Mouse (Mus musculus) frontal cortex, postnatal 10 days (tissue): Measurements from ENCODE around the gene Rbp3.

Experiments used
- DNase-seq, 2 experiments: peaks; one replicate each; pipeline ENCODE4 v3.0.0; 2022; ENCODE audit warnings: low spot score in 2 of 2, mixed read lengths in 1 of 2

Rbp3 gene

DNA sequence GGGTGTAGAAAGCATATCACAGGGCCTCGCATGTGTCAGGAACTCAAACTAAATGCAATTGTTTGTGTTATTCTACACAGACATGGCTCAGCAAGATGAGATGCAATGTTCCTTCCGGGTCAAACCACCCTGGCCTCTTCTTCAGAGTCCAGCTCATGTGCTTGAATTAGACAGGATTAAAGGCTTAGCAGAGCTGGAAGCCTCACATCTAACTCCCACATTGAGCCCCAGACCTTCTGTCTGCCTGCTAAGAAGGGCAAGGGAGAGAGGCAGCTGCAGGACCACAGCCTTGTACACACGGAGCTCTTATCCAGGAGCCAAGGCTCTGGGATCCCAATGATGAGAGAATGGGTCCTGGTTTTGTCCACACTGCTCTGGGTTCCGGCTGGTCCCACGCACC is at the start of gene Rbp3:
Gene Rbp3, plus strand, starts transcription at position 243 of the 400 bp plus-strand sequence.
- DNase-seq, result no peak

DNA sequence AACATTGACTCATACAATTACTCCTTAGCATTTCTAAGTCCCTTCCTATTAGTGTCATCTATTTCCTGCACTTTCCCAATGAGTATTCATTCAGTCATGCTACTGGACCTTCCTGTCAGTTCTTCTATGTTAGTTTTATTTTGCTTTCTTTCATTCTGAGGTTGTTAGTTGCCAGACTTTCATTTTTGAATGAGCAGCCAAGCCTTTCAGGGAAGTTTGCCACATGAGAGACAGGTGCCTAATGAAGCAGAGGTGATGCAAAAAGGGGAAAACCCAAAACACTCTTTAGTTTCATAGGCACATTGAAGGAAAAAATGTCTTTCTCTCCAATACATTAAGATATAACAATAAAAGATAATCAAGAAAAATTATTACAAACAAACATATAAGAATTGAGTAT is 49.0 kb upstream of the Rbp3 start:
- no peak for DNase-seq

DNA sequence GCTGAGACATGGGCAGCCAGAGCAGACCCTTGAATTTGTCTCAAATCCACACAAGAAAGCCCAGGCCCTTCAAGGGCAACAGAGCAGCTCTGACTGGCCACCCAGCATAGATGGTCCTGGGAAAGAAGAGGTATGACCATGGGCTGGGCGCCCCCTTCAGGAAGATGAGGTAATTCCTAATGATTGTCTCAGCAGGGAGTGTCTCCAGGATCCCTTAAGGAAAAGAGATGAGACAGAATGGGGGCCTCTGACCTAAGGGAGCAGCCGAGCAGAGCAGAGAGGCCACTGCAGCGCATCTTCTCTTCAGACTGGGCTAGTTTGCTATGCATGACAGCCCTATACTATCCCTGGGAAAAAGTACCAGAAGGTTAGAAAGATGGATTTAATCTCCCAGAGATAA is 40.1 kb upstream of the Rbp3 start:
- peak in 1 of 2 experiments; percentile 37 for DNase-seq

DNA sequence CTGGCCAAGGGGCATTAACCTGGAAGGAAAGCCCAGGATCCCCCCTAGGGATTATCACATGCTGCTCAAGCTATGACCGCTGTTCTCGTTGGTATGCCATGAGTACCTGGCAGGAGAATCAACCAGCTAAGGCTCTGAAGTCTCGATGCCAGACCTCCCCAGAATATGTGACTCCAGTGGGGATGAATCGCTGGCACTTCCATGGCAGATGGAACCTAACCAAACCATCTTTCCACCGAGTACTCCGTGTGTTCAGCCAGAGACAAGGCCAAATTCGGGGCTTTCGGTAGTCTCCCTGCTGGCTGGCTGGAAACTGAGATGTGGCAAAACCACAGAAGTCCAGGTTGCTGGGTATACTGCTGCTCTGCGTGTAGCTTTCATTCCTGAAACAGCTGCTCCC is 39.6 kb upstream of the Rbp3 start:
- no peak for DNase-seq

DNA sequence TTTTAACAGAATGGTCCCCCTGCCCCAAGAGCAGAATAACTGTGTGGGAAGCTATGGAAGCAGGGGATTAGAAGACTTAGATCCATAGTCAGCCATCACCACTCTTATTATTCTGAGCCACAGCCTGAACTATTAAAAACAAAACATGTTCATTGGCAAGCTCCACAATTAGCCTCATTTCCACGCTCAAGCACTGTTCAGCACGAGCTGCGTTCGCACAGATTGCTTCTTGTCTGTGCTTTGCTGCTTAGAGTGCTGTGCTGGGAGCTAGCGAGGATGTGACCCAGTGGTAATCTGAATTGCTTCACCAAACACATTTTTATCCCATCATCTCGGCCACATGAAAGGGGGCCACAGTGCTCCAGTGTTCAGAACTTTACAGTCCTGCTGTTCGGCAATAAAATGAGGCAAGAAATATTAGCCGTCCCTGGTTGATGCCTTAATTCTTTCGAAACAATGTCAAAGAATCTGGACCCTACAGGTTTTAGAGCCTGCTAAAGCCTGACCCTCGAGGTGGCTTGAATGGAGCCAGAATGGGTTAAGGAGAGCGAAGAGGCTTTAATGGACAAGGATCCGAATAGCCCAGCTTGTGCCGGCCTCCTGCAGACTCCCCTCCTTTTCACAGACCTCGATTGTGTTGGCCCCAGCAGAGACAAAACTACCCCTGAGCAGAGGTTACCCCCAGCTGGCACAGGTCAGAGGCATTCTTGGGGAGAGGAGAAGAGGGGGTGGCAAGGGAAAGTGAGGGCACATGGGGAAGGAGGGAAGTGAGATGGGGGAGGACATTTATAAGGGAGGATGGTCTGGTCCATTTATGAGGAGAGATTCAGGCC is 32.9 kb upstream of the Rbp3 start:
- no peak for DNase-seq

DNA sequence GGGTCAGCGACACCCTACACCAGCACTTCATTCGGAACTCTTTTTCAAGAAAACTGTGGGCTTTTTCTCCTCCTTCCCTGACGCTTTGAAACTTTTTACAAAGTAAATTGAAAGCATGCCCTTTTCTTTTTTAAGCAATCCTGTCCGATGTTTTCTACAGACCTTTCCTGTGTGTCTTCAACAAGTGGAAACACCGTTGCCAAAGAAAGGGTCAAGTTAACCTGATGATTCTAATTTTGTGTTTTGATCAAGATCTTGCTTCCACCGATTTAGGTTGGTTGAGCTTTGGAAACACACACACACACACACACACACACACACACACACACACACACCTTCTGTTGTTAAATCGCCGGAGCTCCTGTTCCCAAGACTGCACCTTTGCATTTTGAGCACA is 31.0 kb upstream of the Rbp3 start:
- no peak for DNase-seq

DNA sequence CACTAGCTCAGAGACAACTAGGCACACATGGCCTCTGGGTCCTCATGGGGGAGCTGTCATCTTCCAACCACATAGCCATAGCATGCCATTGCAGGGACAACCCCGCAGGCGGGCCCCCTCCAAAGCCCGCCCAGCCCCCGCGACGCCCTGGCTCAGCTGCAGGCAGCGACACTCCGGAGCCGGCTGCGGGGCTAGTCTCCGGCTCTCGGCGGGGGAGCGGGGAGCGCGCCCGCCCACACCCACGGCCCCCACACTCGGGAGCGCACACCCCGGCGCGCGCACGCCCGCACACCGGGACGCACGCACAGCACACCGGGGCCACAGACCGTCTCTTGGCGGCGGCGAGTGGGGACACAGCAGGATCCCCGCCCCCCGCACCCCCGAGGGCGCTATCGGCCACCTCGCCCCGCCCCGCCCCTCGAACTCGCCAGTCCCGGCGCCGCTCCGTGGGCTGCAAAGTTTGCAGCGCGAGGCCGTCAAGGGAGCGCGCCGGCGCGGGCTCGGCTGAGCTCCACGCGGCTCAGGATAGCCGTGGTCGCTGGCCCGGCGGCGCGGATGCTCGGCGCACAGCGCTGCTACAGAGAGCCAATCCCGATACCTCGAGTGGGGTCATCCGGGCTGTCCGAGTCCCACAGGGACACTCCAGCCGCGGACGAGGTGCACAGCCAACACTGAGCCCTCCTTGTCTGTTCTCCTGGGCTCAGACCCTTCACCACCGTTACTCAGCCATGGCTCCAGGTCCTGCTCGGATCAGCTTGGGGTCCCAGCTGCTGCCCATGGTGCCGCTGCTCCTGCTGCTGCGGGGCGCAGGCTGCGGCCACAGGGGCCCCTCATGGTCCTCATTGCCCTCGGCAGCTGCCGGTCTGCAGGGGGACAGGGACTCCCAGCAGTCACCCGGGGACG is 30.4 kb upstream of the Rbp3 start, which contains the start of gene Gdf10:
Gene Gdf10, plus strand, starts transcription at position 420 of the 903 bp plus-strand sequence.
- DNase-seq, result peak in 1 of 2 experiments; percentile 43

DNA sequence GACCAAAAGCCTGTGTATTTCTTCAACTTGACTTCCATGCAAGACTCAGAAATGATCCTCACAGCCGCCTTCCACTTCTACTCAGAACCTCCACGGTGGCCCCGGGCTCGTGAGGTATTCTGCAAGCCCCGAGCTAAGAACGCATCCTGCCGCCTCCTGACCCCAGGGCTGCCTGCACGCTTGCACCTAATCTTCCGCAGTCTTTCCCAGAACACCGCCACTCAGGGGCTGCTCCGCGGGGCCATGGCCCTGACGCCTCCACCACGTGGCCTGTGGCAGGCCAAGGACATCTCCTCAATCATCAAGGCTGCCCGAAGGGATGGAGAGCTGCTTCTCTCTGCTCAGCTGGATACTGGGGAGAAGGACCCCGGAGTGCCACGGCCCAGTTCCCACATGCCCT is 21.9 kb upstream of the Rbp3 start:
- no peak for DNase-seq

DNA sequence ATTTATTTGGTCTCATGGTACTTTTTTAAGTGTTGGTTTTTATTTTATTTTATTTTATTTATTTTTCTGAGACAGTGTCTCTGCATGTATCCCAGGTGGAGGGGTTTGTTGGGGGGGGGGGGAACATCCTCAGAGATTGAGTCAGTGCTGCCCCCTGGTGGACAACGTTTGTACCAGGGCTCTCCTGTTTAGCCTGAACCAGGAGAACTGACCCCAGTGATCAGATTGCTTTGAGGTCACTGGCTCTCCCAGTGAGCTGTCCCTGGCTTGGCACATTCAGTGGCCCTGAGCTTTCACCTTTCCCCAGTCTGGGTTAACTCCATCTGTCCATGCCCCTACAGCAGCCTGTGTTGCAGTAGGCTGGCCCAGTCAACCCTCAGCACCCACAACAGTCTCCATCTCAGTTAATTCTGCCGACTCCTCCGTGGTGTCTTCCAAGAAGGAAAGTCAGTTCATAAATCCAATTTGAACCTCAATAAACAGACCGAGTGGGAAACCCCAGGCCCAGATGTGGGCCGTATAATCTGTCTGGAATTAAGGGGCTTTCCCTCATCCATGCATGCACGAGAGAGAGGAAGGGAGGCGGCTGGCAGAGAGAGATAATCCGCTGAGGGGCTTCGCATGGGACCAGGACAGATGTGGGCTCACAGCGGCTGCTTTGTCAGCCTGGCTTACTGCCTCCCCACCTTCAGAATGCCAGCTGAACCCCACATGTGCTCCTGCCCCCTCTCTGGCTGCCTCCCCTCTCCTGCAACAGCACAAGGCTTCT is 20.7 kb upstream of the Rbp3 start:
- DNase-seq, result peak in 1 of 2 experiments; percentile 46

DNA sequence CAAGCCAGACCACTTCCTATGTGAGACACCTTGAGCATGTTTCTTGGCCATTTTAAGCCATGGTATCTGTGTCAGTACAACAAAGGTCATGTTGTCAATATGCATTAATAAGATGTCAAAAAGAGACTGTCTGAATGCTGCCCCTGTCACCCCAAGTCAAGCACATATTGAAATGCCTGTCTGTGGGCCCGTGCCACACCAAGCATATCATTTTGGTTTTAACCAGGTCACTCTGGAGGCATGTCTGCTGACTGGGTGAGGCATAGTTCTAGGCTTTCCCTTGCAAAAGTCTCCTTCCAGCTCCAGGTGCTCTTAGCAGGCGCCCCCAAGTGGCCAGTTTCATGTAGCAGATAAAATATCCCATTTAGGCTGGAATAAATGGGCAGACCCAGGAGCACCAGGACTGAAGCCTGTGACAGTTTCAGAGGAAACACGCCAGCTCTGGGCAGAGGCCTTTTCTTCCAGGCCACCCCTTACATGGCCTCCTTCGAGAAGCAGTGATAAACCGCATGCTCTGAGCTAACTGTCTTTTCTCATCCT is 20.0 kb upstream of the Rbp3 start:
- DNase-seq, result peak in 1 of 2 experiments; percentile 54

DNA sequence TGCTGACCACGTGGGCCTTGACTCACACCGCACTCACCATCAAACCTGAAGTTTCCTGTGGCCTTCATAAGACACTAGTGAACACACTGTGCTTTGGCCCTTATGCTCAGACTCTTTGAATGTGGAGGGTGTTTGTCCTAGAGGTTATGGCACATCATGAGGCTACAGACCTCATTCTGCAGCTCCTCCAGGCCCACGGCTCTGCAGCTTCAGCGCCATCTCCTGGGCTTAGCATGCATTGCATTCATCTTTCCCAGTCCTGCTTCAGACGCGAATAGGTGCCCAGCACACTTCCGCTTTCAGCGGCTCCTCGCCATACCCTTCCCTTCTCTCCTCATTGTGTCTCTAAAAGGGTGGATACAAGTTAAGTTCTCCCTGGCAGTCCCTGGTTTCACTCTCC is 14.7 kb upstream of the Rbp3 start:
- DNase-seq, result peak in 1 of 2 experiments; percentile 71

DNA sequence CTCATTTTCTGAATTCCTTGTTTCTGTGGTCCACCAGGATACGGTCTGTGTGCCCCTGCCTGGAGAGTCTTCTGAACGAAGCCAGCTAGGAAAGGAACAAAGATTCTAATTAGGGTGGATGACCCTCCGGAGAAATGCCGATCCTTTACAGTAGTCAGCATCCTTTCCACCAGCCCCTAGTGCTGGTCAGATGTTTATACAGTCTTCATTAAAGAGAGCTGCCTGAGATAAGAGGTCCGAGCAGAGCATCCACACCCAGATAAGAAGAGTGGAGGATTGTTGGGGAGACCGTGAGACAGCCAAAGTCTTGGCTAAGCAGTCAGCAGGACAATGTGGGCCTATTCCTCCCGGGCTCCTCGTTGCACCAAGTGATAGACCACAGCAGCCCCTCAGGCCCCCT is 13.1 kb upstream of the Rbp3 start, which contains the start of gene Gdf2:
Gene Gdf2, plus strand, starts transcription at position 301 of the 400 bp plus-strand sequence.
- DNase-seq, result no peak

DNA sequence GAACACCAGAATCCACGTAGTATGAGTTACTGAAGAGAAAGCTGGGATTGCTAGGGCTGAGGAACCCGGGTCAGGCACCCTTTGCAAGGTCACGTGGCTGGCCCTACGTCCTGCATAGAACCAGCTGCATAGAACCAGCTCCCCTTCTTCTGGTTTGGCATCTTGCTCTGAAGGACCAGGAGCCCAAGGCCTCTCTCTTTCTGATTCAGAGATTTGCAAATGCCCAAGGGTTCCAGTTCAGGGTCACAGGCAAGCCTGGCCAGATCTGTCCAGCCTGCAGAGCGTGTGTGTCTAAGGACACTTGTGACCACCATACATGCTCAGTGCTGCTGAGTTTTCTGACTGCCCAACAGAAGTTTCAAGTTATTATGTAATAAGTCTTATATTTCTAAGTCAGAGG is 11.6 kb upstream of the Rbp3 start:
- no peak for DNase-seq

DNA sequence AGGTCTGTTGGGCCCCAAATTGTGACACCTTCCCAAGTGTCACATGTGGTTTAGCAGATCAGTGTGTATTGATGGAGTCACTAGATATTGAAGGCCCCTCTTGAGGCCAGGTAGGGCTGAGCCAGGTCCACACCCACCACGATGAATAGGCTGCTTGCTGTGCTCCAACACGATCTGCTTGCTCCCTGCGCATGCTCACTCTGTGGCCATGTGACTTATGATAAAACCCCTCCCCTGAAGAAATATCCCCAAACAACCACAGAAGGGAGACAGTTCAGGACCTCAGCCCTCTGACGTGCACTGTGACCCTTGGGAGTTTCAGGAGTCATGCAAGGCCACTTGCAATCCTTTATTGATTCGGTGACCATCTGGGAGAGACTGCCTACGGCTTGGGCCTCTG is 7.7 kb upstream of the Rbp3 start:
- no peak for DNase-seq

DNA sequence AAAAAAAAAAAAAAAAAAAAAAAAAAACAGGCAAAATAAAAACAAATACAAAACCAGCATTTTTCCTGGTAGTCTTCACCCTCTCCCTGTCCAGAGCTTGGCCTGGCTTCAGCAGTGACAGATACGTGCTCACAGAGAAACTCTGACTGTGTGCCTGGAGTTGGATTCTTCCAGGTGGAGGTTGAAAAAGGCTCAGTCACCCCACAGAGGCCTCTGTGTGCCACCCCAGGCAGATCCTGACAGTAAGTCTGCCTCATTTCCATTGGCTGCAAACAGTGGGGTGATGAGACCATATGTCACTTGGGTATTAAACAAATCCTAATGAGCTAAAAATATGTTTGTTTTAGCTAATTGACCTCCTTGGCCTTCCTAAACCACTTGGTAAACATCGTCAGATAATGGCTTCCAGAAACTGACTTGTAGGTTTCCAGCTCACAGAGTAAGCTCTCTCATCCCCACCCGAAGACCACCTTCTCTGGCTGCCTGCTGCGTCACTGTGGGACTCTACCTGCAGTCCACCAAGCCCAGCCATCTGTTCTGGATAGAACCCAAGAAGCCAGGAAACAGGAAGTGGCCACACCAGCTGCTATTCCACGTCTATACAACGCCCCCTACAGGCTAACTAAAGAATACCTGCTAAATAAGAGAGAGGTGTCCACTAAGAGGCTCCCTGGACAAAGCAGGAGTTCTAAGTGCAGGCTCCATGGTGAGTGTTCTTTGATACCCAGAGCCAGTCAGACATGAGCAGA is 1.4 kb upstream of the Rbp3 start:
- DNase-seq, result no peak

DNA sequence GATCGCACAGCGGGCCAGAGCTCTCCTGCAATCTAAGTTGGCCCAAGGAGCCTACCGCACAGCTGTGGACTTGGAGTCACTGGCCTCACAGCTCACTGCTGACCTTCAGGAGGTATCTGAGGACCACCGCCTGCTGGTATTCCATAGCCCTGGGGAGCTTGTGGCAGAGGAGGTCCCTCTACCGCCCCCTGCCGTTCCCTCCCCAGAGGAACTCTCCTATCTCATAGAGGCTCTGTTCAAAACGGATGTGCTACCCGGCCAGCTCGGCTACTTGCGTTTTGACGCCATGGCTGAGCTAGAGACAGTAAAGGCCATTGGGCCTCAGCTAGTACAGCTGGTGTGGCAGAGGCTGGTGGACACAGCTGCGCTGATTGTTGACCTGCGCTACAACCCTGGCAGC is 2.3 kb downstream of the Rbp3 start:
- DNase-seq, result no peak

DNA sequence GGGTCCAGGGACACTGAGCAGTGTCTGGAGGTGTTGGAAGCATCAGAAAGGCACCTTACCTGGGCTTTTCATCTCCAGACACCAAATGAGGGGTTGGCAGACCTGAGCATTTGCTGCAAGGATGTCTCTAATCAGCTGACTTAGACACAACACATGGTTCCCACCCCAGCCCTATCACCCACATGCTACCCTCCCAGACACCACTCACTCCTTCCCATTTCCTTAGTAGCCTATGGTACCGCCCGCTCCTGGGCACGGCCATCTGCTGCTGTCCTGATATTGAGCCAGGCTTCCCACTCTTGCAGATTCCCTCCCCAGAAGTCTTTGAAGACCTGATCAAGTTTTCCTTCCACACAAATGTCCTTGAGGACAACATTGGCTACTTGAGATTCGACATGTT is 4.4 kb downstream of the Rbp3 start:
- no peak for DNase-seq

DNA sequence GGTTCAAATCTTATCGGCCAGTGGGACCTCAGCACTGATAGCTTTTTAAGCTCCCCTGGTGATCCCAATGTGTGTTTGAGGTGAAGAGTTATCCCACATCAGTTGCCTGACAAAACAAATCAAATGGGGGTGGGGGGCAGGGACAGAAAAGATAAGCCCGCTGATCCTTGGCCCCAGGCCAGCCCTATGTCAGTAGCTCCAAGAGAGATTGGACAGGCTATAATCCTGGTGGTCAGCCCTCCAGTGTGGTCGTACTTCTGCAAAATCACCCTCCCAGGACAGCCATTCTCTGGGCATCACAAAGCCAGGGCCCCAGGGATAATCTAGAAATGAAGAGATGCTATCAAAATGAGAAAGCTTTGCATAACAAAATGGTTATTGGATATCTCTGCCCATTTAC is 5.0 kb downstream of the Rbp3 start:
- DNase-seq, result no peak

DNA sequence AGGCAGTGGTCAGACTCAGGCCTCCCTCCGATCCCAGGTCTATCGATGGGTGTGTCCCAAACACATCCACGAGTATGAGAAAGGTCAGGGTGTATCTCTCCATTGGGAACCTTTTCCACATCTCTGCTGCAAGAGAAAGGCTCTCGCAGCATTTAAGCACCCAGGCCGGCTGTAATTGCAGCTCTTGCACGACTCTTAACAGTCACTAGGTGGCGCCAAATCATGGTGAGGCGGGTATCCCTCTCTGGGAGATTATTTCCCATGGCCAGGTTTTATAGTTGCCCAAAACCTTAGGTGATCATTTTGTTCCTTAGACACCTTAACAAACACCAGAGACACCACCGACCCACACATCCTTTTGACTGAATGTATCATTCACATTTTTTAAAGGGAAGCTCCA is 5.5 kb downstream of the Rbp3 start:
- DNase-seq, result peak in 1 of 2 experiments; percentile 53

DNA sequence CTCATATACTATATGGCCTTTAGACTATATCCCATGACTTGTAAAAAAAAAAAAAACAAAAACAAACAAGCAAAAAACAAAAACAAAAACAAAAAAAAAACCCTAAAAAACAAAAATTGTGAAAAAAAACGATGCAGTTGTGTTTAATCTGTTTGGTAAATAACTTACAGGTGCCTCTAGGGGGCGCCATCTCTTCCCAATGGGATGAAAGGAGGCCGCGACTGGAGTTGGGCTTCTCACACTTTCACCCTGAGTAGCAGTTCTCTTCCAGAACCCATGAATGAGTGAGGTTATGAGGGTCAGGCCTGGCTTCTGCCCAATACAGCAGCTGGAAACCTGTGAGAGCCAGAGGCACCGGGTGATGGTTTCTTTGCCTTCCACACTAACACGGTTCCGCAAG is 11.9 kb downstream of the Rbp3 start:
- no peak for DNase-seq

DNA sequence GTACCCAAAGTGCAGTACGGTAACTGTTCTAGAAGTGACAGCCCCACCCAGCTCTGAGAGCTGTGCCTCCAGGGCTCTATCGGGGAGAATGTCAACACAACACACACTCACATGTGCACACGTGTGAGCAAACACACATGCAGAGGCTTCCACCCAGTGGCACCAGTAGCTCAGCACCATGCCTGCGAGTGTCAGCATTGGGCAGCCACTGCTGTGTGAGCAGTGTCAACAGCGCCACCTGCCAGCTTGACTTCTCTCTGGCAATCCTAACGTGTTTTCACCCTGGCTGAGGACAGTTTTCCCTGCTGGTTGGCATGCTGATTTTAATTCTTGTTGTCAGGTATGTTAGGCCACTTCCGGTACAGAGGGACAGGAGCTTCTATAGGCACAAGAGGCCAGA is 18.9 kb downstream of the Rbp3 start:
- no peak for DNase-seq
